Mouse (Mus musculus) kidney, postnatal 0 days (tissue): Measurements from ENCODE around the gene Cnnm2. TPM values are rescaled to one million over a fixed set of nuclear protein-coding genes. Genes with fewer than 3 reads are reported as not detected.

ENCODE experiments used
- ATAC-seq: fragments of 200-750 bp; cut with Nextera tagmentation; replicated peaks from 2 replicates; pipeline ENCODE4 v1.8.0; 2017; ENCODE audit warnings: low read depth, moderate number of reproducible peaks, moderate TSS enrichment, moderate library complexity; ENCODE audit not compliant: low FRiP score
- DNase-seq: peaks from one replicate; pipeline ENCODE4 v3.0.0-alpha.2; 2016; ENCODE audit warnings: low spot score
- H3K27ac ChIP-seq: fragments of 300-500 bp; sonication (generic); 2 replicates; pipeline ENCODE4 v1.5.1; 2014; ENCODE audit warnings: mild to moderate bottlenecking
- H3K27me3 ChIP-seq: fragments of 300-500 bp; sonication (generic); 2 replicates; pipeline ENCODE4 v1.6.1; 2014; ENCODE audit warnings: low read length, mixed read lengths; ENCODE audit not compliant: insufficient read depth
- H3K36me3 ChIP-seq: fragments of 300-500 bp; sonication (generic); 2 replicates; pipeline ENCODE4 v1.6.1; 2014; ENCODE audit warnings: low read length, mixed read lengths; ENCODE audit not compliant: insufficient read depth
- H3K4me1 ChIP-seq: fragments of 300-500 bp; sonication (generic); replicated peaks from 2 replicates; pipeline ENCODE4 v1.6.1; 2014; ENCODE audit warnings: antibody characterized with exemption, low read length, mixed read lengths; ENCODE audit not compliant: insufficient read depth
- H3K4me2 ChIP-seq: fragments of 300-500 bp; sonication (generic); 2 replicates; pipeline ENCODE4 v1.6.1; 2014; ENCODE audit warnings: mild to moderate bottlenecking, low read length, moderate library complexity, mixed read lengths
- H3K4me3 ChIP-seq: fragments of 300-500 bp; sonication (generic); replicated peaks from 2 replicates; pipeline ENCODE4 v1.5.1; 2014; ENCODE audit warnings: low read depth, low read length
- H3K9ac ChIP-seq: fragments of 300-500 bp; sonication (generic); 2 replicates; pipeline ENCODE4 v1.6.1; 2014; ENCODE audit warnings: low read depth, low read length
- H3K9me3 ChIP-seq: fragments of 300-500 bp; sonication (generic); replicated peaks from 2 replicates; pipeline ENCODE4 v1.6.1; 2016; ENCODE audit warnings: low read length, inconsistent platforms, mixed read lengths
- CTCF ChIP-seq: IDR thresholded peaks from 2 replicates; pipeline ENCODE4 v1.5.1; 2016; ENCODE audit warnings: antibody characterized with exemption, low read depth, mild to moderate bottlenecking, moderate library complexity
- WGBS: fragments of 180-500 bp; shearing (Covaris S2); extraction: QIAGEN DNeasy Blood & Tissue Kit; methylation state at CpG from one replicate; pipeline ENCODE4 v1.1.7; 2014; 5-methylcytosine and 5-hydroxymethylcytosine counted together
- polyA plus RNA-seq: library from polyadenylated mRNA; unstranded; fragments of >200 nt; fragmentation: Nextera tagmentation; extraction: Ambion mirVana; gene quantifications from 2 replicates; pipeline ENCODE4 v1.2.1, GENCODE M21; 2015

Gene Cnnm2
- polyA plus RNA-seq, 1 experiment from 2014 or later: 11.0 TPM

DNA sequence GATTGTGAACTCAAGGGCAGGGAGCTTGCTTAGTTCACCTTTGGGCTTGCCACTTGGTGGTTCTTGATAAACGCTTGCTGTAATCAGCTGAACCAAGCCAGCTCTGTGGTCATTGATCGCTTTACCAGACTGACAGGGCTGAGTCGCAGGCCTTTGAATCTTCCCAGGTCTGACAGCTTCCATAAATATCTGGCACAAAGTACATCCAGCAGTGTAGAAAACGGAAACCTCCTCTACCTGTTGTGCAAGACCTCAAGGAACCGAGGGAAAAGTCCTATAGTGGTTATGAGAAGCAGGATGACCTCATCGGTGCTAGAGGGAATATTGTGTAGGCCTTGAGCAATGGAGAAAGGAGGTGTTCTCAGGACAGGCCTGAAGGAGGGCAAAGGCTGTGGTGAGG is 23.1 kb downstream of the Cnnm2 start:
- no peaks in the 10 kb centered on the region for H3K36me3 ChIP-seq
- H3K9ac ChIP-seq: no peak overlapping the region
- no peaks in the 10 kb centered on the region for H3K27me3 ChIP-seq
- 72% methylated on average over 6 of the region's 6 CpGs for WGBS
- no peak overlapping the region for H3K27ac ChIP-seq
- DNase-seq: peak; percentile 32
- H3K4me2 ChIP-seq: no peak overlapping the region
- no peaks in the 10 kb centered on the region; the same call in 1 of the 2 replicates for H3K4me1 ChIP-seq
- ATAC-seq: peak; percentile 69
- H3K4me3 ChIP-seq: no peak overlapping the region
- TF ChIP-seq CTCF: no peak
- H3K9me3 ChIP-seq: no peaks in the 10 kb centered on the region

DNA sequence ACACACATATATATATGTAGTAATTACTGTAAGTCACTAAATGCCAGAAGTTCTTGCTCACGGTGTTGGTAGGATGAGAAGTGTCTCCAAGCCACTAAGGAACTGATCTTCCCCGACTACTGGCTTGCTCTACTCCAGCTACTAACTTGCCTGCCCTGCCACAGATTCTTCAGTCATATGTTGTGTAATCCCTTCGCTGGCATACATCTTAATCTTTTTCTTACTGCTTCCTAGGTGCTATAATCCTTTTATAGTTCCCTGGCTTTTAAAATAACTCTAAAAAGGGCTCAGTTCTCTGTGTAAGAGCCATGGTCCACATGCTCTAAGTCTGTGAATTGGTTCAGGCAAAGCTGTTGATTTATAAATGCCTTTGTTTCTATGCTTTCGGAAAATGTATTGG is 24.2 kb downstream of the Cnnm2 start:
- TF ChIP-seq CTCF: no peak
- 84% methylated on average over 4 of the region's 4 CpGs for WGBS
- H3K27me3 ChIP-seq: no peaks in the 10 kb centered on the region
- H3K27ac ChIP-seq: no peak overlapping the region
- DNase-seq: no peak
- H3K36me3 ChIP-seq: no peaks in the 10 kb centered on the region
- no peaks in the 10 kb centered on the region for H3K9me3 ChIP-seq
- H3K4me2 ChIP-seq: no peak overlapping the region
- ATAC-seq: no peak
- H3K9ac ChIP-seq: no peak overlapping the region
- H3K4me3 ChIP-seq: no peak overlapping the region
- no peaks in the 10 kb centered on the region; the same call in 1 of the 2 replicates for H3K4me1 ChIP-seq

DNA sequence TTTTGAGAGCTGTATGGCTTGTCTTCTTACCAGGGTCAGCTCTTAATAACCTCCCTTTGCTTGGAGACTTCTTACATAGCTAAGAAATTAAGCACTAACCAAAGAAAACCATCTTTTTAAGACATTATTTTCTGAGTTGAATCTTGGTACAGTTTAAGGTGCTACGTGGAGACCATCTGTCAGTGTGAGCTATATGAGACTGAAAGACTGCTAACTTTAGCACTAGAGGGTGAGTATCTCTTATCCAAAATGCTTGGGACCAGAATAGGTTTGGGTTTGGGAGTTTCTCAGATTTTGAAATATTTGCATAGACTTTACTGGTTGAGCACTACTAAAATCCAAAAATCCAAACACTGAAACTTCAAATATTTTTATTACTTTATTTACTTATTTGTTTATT is 28.4 kb downstream of the Cnnm2 start:
- Histone ChIP-seq H3K4me1 (no peaks in the 10 kb centered on the region), H3K27me3 (no peaks in the 10 kb centered on the region), H3K4me3 (no peak overlapping the region), H3K9me3 (no peaks in the 10 kb centered on the region), H3K36me3 (no peaks in the 10 kb centered on the region), H3K27ac (no peak overlapping the region), H3K9ac (no peak overlapping the region), H3K4me2 (no peak overlapping the region)
- ATAC-seq (no peak), DNase-seq (no peak)
- TF ChIP-seq CTCF: no peak
- 95% methylated on average over 1 of the region's 1 CpGs for WGBS

DNA sequence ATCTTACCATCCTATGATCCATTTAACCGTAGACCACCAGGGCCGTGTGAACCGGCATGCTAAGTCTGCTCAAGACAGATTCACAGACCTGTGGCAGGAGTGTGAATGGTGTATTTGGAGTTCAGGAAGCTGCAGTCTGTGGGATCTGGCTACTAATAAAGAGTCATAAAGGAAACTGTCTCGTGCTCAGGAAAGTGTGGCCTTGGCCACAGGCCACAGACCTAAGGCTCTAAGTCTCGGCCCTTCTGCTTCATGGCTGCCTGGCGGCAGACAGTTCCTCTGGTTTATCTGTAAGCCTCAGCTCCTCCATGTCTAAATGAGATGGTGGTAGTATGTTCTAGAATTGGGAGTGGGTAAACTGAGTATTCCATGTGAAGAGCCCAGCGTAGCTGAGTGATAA is 30.0 kb downstream of the Cnnm2 start:
- Histone ChIP-seq H3K9ac (no peak overlapping the region), H3K36me3 (no peaks in the 10 kb centered on the region), H3K9me3 (no peaks in the 10 kb centered on the region)

DNA sequence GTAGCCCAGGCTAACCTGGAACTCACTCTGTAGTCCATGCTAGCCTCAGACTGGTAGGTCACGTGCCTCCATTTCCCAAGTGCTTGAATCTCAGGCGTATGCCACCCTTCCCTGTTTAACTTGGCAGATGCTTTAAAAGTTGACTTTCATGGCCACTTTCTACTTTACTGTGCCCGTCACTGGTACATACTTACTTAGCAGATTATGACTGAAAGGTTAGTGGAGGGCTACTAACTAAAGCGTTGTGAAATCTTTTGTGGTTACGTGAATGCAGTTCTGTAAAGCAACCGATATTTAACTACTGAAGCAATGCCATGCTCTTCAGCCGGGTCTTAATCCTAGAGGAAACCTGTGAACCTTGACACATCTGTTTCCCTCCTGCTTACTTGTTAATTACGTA is 30.5 kb downstream of the Cnnm2 start:
- no peak for TF ChIP-seq CTCF
- ATAC-seq: no peak
- 65% methylated on average over 8 of the region's 8 CpGs for WGBS

More for the DNA sequence above, 30.0 kb downstream of the Cnnm2 start:
- H3K4me1 ChIP-seq: no peaks in the 10 kb centered on the region
- no peak overlapping the region for H3K4me2 ChIP-seq
- no peak for DNase-seq
- no peak overlapping the region for H3K27ac ChIP-seq
- WGBS: 71% methylated on average over 7 of the region's 7 CpGs
- no peak for ATAC-seq
- no peaks in the 10 kb centered on the region for H3K27me3 ChIP-seq
- TF ChIP-seq CTCF: no peak
- H3K4me3 ChIP-seq: no peak overlapping the region

DNA sequence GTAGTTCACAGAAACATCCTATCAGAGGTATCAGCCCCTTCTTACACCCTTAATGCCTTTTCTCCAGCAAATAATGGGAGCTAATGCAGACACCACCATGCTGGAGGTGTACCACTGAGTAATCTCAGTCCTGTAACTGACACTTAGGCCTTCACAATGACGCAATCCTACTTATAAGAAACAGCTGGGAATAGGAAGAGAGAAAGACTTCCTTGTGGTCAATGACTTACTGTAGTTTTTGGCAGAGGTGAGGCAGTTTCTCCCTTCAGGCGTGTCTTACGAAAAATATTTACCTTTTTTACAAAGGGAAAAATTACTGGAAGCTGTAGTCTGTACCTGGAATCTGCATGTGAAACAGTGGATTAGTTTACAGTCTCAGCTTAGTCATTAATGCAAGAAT is 31.1 kb downstream of the Cnnm2 start:
- WGBS: 84% methylated on average over 3 of the region's 3 CpGs

More for the DNA sequence above, 30.5 kb downstream of the Cnnm2 start:
- H3K27me3 ChIP-seq: no peaks in the 10 kb centered on the region
- no peaks in the 10 kb centered on the region for H3K36me3 ChIP-seq
- H3K4me3 ChIP-seq: no peak overlapping the region
- DNase-seq: no peak
- H3K4me1 ChIP-seq: no peaks in the 10 kb centered on the region
- H3K9me3 ChIP-seq: no peaks in the 10 kb centered on the region
- H3K9ac ChIP-seq: no peak overlapping the region
- H3K4me2 ChIP-seq: no peak overlapping the region
- H3K27ac ChIP-seq: no peak overlapping the region

DNA sequence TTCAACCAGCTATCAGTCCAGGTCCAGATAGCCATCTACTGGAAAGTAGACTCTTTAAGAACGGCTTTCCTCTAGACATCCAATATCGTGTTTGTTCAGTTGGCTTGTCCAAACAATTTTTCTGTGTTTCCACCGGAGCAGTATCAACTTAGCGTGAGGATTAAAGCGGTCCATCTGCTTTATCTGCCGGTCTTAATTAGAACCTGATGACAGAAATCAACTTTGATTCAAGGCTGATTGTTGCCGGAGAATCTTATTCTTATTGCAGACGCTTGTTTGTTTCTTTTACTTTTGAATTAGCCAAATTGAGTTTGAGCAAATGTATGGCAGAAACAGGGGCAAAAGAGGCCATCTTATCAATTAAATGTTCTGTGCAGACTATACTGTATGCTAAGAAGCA is 32.8 kb downstream of the Cnnm2 start:
- ATAC-seq (no peak), DNase-seq (no peak)
- Histone ChIP-seq H3K4me1 (no peaks in the 10 kb centered on the region), H3K36me3 (no peaks in the 10 kb centered on the region), H3K4me3 (no peak overlapping the region), H3K27me3 (no peaks in the 10 kb centered on the region), H3K9ac (no peak overlapping the region), H3K9me3 (no peaks in the 10 kb centered on the region), H3K4me2 (no peak overlapping the region), H3K27ac (no peak overlapping the region)
- 42% methylated on average over 8 of the region's 8 CpGs for WGBS
- TF ChIP-seq CTCF: no peak

More for the DNA sequence above, 31.1 kb downstream of the Cnnm2 start:
- Histone ChIP-seq H3K27ac (no peak overlapping the region), H3K9me3 (no peaks in the 10 kb centered on the region), H3K27me3 (no peaks in the 10 kb centered on the region), H3K4me2 (no peak overlapping the region), H3K9ac (no peak overlapping the region), H3K4me1 (no peaks in the 10 kb centered on the region), H3K4me3 (no peak overlapping the region), H3K36me3 (no peaks in the 10 kb centered on the region)
- TF ChIP-seq CTCF: no peak
- ATAC-seq (no peak), DNase-seq (no peak)
